Mouse (Mus musculus): ENCODE measurements at regions not wholly inside any gene's neighbourhood (a gene's known extent, or its start where the extent isn't known, plus 50 kb on each side); places are given as distances from the start of the nearest gene placed in this dataset.

- ATAC-seq (ENCODE audit: extremely low read depth, insufficient number of reproducible peaks, low FRiP score, poor library complexity, severe bottlenecking): no peak
Observed at GRCm38 (mm10) chr13:107492448-107492847, 470.5 kb upstream of the Kif2a start.

GRCm38 (mm10) chr13:107491423-107491822, 469.5 kb upstream of the Kif2a start:
- ATAC-seq (ENCODE audit: extremely low read depth, insufficient number of reproducible peaks, low FRiP score, poor library complexity, severe bottlenecking): no peak

- ATAC-seq (ENCODE audit: extremely low read depth, insufficient number of reproducible peaks, low FRiP score, poor library complexity, severe bottlenecking): no peak
Observed at GRCm38 (mm10) chr13:107485400-107486017, 463.6 kb upstream of the Kif2a start.

DNA sequence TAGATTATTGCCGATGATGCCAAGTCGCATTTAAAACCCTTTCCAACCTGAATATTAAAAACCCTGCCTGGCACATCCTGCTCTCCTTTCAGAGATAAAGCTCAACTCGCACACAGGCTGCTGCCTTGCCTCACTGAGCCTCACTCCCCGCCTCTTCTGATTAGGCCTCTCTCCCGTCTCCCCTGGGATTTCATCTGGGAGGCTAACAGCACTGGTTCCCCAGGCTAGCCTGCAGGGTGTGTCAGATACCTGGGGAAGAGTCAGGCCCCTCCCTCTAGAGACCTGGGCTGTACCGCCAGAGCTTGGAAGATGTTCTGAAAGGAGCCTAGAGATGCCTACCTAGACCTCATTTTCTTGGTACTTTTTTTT, 462.7 kb upstream of the Kif2a start:
- no peak for ATAC-seq (ENCODE audit: extremely low read depth, insufficient number of reproducible peaks, low FRiP score, poor library complexity, severe bottlenecking)

- no peak for ATAC-seq (ENCODE audit: extremely low read depth, insufficient number of reproducible peaks, low FRiP score, poor library complexity, severe bottlenecking)
Observed at GRCm38 (mm10) chr13:107483967-107484629, 462.2 kb upstream of the Kif2a start.

GRCm38 (mm10) chr13:107475166-107475565, 453.2 kb upstream of the Kif2a start:
- ATAC-seq (ENCODE audit: extremely low read depth, insufficient number of reproducible peaks, low FRiP score, poor library complexity, severe bottlenecking): no peak

- ATAC-seq (ENCODE audit: extremely low read depth, insufficient number of reproducible peaks, low FRiP score, poor library complexity, severe bottlenecking): no peak
Observed at GRCm38 (mm10) chr13:107469491-107470276, 447.8 kb upstream of the Kif2a start.

DNA sequence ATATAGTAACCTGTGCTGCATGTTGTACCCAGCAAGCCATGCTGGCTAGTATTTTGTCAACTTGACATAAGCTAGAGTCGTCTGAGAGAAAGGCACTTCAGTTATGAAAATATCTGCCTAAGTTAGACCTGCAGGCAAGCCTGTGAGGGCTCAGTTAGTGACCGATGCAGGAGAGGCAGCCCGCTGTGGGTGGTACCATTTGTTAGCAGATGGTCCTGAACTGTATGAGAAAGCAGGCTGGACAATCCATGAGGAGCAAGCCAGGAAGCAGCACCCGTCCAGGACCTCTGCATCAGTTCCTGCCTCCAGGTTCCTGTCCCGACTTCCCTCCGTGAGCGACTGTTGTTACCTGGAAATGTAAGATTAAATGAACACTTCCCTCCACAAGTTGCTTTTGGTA, 440.9 kb upstream of the Kif2a start:
- ATAC-seq (ENCODE audit: extremely low read depth, insufficient number of reproducible peaks, low FRiP score, poor library complexity, severe bottlenecking): no peak

DNA sequence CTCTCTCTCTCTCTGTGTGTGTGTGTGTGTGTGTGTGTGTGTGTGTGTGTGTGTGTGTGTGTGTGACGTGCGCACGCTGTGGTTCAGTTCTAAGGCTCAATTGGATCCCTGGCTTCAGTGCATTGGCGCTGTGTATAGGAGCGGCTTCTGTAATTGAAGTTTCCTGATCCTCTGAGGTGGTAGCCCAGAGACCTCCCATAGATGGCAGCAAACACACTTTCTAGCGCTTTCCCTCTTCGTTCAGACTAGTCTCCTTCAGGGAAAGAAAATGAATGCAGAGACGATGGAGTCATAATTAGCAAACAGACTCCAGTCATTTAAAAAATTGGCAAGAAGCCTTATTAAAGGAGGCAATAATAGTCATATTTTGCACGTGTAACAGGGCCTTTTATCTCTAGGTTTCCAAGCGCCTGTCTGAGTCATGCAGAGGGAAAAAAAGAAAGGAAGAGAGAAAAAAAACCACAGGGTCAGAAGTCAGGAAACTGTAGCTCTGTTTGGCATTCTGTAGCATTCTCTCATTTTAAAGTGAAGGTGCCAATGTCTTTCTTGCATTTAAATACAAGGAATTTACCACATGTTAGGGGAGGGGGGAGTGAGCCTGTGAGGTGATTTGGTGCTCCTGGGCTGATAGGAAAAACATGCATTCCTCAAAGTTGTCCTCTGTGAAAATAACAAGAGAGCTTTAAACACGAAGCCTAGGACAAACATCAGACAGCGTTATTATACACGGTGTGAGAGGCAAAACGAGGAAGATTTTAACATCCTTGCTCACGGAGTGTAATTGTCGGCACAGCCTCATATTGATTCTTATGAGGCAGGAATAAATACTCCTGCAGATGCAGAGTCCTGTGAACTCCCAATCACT, 439.4 kb upstream of the Kif2a start:
- no peak for ATAC-seq (ENCODE audit: extremely low read depth, insufficient number of reproducible peaks, low FRiP score, poor library complexity, severe bottlenecking)

DNA sequence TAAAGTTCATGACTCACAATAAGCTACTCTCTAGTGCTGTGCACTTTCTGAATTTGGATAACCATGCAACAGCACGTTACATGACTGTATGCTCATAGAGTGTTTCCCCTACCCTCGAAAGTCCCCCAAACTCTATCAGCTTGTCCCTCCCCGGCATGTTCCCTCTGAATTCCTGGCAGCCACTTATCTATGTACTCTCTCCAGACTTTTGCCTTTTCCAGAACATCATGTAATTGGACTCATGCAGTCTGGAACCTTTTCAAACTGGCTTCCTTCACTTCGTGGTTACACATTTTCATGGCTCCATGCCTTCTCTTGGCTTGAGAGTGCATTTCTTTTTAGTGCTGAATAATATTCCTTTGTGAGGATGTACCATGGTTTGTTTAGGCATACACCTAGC, 436.8 kb upstream of the Kif2a start:
- no peak for ATAC-seq (ENCODE audit: extremely low read depth, insufficient number of reproducible peaks, low FRiP score, poor library complexity, severe bottlenecking)

- no peak for ATAC-seq (ENCODE audit: extremely low read depth, insufficient number of reproducible peaks, low FRiP score, poor library complexity, severe bottlenecking)
Observed at GRCm38 (mm10) chr13:107457270-107457669, 435.3 kb upstream of the Kif2a start.

- ATAC-seq (ENCODE audit: extremely low read depth, insufficient number of reproducible peaks, low FRiP score, poor library complexity, severe bottlenecking): no peak
Observed at GRCm38 (mm10) chr13:107456394-107456793, 434.5 kb upstream of the Kif2a start.

DNA sequence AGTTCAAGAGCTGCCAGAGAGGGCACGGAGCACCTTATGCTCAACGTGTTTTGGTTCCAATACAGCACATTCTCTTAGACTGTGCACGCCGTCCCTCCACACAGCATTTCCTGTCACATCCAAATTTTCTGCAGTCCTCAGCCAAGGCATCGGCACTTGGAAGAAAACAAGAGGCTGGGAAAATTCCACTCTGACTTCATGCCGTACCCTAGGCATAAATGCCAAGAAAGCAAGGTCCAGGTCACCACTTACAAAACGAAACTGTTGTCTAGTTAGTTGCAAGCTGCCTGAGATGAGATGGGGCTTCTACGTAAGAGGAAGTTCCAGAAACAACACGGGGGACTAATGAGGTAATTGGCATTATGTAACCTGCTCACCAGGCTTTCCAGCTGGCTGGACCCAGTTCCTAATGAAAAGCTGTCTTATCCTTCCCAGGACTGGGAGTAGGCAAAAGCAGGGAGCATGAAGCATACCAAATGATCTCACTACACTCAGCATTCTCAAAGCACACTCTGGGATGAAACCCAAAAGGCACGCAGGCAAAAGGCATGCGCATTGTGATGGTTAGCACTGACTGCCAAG, 427.8 kb upstream of the Kif2a start:
- ATAC-seq (ENCODE audit: extremely low read depth, insufficient number of reproducible peaks, low FRiP score, poor library complexity, severe bottlenecking): no peak

DNA sequence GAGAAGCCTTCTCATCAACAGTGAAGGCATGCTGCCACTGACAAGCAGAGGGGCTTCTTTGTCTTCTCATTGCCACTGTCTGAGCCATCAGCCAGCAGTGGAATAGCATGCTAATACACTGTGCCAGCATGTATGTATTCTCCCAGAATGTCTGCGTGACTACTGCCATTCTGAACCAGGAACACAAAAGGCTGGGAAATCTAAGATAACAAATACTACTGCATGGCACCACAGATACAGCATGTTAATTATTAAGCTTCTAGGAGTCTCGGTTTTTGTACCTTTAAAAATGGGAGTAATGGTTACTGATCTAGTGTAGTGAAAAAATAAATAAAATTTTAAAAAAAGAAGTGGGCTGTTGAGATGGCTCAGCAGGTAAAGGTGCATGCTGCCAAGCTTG, 425.9 kb upstream of the Kif2a start:
- ATAC-seq (ENCODE audit: extremely low read depth, insufficient number of reproducible peaks, low FRiP score, poor library complexity, severe bottlenecking): no peak

DNA sequence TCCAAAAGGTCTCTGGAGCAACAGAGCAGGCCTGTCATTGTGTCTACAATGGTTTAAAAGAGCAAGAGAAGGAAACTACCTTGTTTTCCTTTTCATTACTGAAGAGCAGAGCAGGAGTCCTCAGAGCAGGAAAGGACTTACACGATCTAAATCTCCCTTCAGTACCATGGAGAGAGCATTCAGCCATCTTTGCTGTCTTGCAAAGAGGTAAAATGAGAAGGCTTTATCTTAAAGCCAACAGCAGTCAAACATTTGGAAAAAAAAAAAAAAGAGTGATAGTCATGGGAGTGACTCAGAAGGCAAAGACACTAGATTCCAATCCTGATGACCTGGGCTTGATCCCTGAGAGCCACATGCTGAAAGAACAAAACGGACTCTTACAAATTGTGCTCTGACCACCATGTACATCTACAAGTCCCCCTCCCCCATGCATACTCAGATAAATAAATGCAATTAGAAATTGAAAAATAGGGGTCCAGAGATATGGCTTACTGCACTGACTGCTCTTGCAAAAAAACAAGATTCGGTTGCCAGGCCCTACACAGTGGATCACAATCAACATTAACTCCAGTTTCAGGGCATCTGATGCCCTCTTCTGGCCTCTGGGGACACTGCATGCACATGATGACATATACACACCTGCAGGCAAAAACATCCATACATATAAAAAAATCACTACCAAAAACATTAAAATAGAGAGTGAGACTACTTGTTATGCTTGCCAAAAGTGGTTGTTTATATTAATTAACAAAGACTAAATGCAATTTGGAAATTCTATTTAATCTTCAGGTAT, 397.6 kb upstream of the Kif2a start:
- no peak for ATAC-seq (ENCODE audit: extremely low read depth, insufficient number of reproducible peaks, low FRiP score, poor library complexity, severe bottlenecking)

GRCm38 (mm10) chr13:107410267-107410666, 388.3 kb upstream of the Kif2a start:
- no peak for ATAC-seq (ENCODE audit: extremely low read depth, insufficient number of reproducible peaks, low FRiP score, poor library complexity, severe bottlenecking)

DNA sequence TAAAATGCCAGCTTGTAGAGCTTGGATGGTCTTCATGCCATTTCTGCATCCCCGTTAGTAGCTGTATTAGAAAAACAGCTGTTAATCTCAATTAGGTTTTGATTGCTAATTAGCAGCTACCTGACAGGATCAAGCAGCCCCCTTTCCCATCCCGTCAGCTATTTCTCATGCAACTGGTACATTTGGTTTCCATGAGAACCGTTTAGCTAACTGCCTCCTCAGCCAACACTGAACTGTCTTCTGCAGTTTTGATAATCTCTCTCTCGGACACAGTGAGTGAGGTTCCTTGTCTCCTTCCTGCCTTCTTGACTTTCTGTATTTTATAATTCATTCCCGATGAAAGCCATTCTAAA, 385.7 kb upstream of the Kif2a start:
- ATAC-seq (ENCODE audit: extremely low read depth, insufficient number of reproducible peaks, low FRiP score, poor library complexity, severe bottlenecking): no peak

GRCm38 (mm10) chr13:107406977-107407673, 385.2 kb upstream of the Kif2a start:
- no peak for ATAC-seq (ENCODE audit: extremely low read depth, insufficient number of reproducible peaks, low FRiP score, poor library complexity, severe bottlenecking)

Data from neutrophil, adult 5-6 weeks (primary cell).